Mouse (Mus musculus) embryonic facial prominence, embryonic 10.5 days (tissue): ENCODE measurements around the gene Kyat3. TPM values are rescaled to one million over a fixed set of nuclear protein-coding genes. Genes with fewer than 3 reads are reported as not detected.
"Not testable (repeated sequence)": the region's sequence is repeated elsewhere in the genome, so short reads cannot be mapped to it uniquely, and the experiment has no call there.

Experiments used
- DNase-seq: peaks from one replicate; pipeline ENCODE4 v3.0.0-alpha.2; 2017; ENCODE audit warnings: low spot score
- H3K27ac ChIP-seq: fragments of 300-500 bp; sonication (generic); replicated peaks from 2 replicates; pipeline ENCODE4 v1.5.1; 2016; ENCODE audit warnings: mild to moderate bottlenecking
- H3K27me3 ChIP-seq: fragments of 300-500 bp; sonication (generic); replicated peaks from 2 replicates; pipeline ENCODE4 v1.6.1; 2016; ENCODE audit warnings: low read depth, mild to moderate bottlenecking; ENCODE audit not compliant: poor library complexity, severe bottlenecking
- H3K36me3 ChIP-seq: fragments of 300-500 bp; sonication (generic); replicated peaks from 2 replicates; pipeline ENCODE4 v1.6.1; 2016; ENCODE audit warnings: mild to moderate bottlenecking, moderate library complexity
- H3K4me1 ChIP-seq: fragments of 300-500 bp; sonication (generic); 2 replicates; pipeline ENCODE4 v1.6.1; 2016
- H3K4me3 ChIP-seq: fragments of 300-500 bp; sonication (generic); 2 replicates; pipeline ENCODE4 v1.5.1; 2016; ENCODE audit warnings: mild to moderate bottlenecking, moderate library complexity
- H3K9me3 ChIP-seq: fragments of 300-500 bp; sonication (generic); 2 replicates; pipeline ENCODE4 v1.6.1; 2016; ENCODE audit warnings: mild to moderate bottlenecking
- WGBS: fragments of 180-500 bp; shearing (Covaris S2); methylation state at CpG from one replicate; pipeline ENCODE4 v1.1.7; 2016; 5-methylcytosine and 5-hydroxymethylcytosine counted together
- polyA plus RNA-seq: library from polyadenylated mRNA; unstranded; fragments of >200 nt; fragmentation: Nextera tagmentation; extraction: Ambion mirVana; gene quantifications from 2 replicates; pipeline ENCODE4 v1.2.1, GENCODE M21; 2016

The Kyat3 gene
- polyA plus RNA-seq, 1 experiment from 2014 or later = 14.1 TPM

DNA sequence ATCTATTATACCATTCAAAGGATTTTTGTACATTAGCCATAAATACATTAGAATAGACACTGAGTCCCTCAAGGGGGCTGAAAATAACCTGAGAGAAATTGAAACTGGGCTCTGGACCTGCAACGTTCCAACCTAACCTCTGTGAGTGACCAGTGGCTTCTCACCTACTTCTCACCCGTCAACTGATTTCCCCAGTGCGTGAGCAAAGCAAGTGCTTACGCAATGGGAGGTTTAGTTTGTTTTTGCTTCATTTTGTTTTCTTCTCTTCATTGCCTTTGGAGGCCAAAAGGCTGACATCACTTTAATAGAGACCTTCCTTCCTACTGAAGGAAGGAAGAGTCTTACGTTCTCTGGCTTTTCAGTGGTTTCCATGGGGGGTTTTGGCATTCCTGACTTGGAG lies 10.5 kb downstream of the Kyat3 start:
- peaks cover 15% of the 10 kb centered on the region for H3K36me3 ChIP-seq
- no peak for DNase-seq
- 93% methylated on average over 5 of the region's 5 CpGs for WGBS
- H3K27ac ChIP-seq = no peak overlapping the region
- H3K9me3 ChIP-seq = peaks cover 8% of the 10 kb centered on the region; the same call in 1 of the 2 replicates
- no peak overlapping the region for H3K4me3 ChIP-seq
- no peaks in the 10 kb centered on the region for H3K4me1 ChIP-seq
- no peaks in the 10 kb centered on the region for H3K27me3 ChIP-seq

GRCm38 (mm10) chr3:142712401-142713040 lies 11.7 kb downstream of the Kyat3 start:
- DNase-seq, H3K9me3 ChIP-seq, H3K4me3 ChIP-seq, H3K27me3 ChIP-seq, H3K27ac ChIP-seq, H3K4me1 ChIP-seq: not testable (repeated sequence)
- peaks cover 15% of the 10 kb centered on the region for H3K36me3 ChIP-seq
- WGBS = 95% methylated on average over 18 of the region's 18 CpGs

DNA sequence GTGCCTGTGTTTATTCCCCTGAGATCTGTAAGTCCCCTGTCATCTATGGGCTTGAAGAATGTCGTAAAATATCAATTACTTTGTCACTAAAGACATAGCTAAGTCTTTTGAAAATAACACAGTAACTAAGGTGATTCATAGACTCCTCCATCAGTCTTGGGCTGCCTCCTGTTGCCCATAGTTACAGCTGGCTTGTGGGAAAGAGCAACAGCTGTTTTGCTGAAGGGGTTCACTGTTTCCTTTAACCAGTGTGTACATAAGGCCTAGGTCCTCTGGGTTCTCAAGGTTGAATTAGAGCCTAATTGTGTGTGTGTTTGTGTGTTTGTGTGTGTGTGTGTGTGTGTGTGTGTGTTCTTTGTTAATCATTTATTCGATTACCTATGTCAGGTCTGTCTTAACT lies 24.6 kb downstream of the Kyat3 start:
- WGBS = 85% methylated on average over 2 of the region's 2 CpGs
- H3K4me1 ChIP-seq = no peaks in the 10 kb centered on the region
- no peaks in the 10 kb centered on the region for H3K9me3 ChIP-seq
- no peak overlapping the region for H3K27ac ChIP-seq
- no peaks in the 10 kb centered on the region for H3K27me3 ChIP-seq
- no peak overlapping the region for H3K4me3 ChIP-seq
- no peak for DNase-seq
- peaks cover 11% of the 10 kb centered on the region for H3K36me3 ChIP-seq

DNA sequence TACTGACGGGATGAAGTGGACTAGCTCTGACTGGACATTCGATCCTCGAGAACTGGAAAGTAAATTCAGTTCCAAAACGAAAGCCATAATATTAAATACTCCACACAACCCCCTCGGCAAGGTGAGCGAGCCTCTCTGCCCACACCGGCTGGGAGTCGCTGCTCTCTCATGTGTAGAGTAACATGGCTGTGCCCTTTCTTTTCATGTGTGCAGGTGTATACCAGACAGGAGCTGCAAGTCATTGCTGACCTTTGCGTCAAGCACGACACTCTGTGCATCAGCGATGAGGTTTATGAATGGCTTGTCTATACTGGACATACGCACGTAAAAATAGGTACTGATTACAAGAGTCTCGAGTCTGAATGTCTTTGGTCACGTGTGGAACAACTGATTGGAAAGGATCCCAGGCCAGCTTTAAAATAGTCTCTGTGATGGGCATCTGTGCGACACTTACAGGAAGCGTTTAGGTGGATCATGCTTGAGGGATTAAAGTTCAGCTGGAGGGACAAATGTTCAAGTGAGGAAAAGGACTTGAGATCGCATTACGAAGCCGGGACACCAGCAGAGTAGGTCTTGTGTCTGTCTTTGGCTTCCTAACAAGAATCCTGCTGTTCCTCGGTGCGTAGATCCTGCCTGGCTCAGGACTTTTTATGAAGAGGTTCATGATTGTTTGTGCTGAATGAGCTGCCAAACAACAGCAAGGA lies 25.3 kb downstream of the Kyat3 start:
- DNase-seq = no peak
- no peaks in the 10 kb centered on the region for H3K27me3 ChIP-seq
- WGBS = 87% methylated on average over 22 of the region's 22 CpGs
- no peaks in the 10 kb centered on the region for H3K4me1 ChIP-seq
- peaks cover 11% of the 10 kb centered on the region for H3K36me3 ChIP-seq
- H3K9me3 ChIP-seq = no peaks in the 10 kb centered on the region
- H3K4me3 ChIP-seq = no peak overlapping the region
- no peak overlapping the region for H3K27ac ChIP-seq

- no peaks in the 10 kb centered on the region for H3K27me3 ChIP-seq
- no peak overlapping the region for H3K27ac ChIP-seq
- no peak overlapping the region for H3K4me3 ChIP-seq
- 0 out of 2 replicates have a peak, but pooled peaks cover 3% of the 10 kb centered on the region for H3K36me3 ChIP-seq
- 87% methylated on average over 12 of the region's 12 CpGs for WGBS
- H3K9me3 ChIP-seq = no peaks in the 10 kb centered on the region
- no peaks in the 10 kb centered on the region for H3K4me1 ChIP-seq
- DNase-seq = no peak
These were observed 33.4 kb downstream of the Kyat3 start for GRCm38 (mm10) chr3:142734291-142734690.

- H3K4me3 ChIP-seq = no peak overlapping the region
- no peak overlapping the region for H3K27ac ChIP-seq
- H3K27me3 ChIP-seq = no peaks in the 10 kb centered on the region
- H3K9me3 ChIP-seq = no peaks in the 10 kb centered on the region
- 0 out of 2 replicates have a peak, but pooled peaks cover 3% of the 10 kb centered on the region for H3K36me3 ChIP-seq
- WGBS = 80% methylated on average over 7 of the region's 7 CpGs
- no peaks in the 10 kb centered on the region for H3K4me1 ChIP-seq
- DNase-seq = no peak
These were observed 40.0 kb downstream of the Kyat3 start for GRCm38 (mm10) chr3:142740896-142741295.

- Histone ChIP-seq H3K27me3 (no peaks in the 10 kb centered on the region), H3K4me3 (no peak overlapping the region), H3K4me1 (no peaks in the 10 kb centered on the region), H3K36me3 (no peaks in the 10 kb centered on the region), H3K27ac (no peak overlapping the region), H3K9me3 (no peaks in the 10 kb centered on the region)
- peak; percentile 62 for DNase-seq
- WGBS = 60% methylated on average over 21 of the region's 21 CpGs
These were observed 43.4 kb downstream of the Kyat3 start for GRCm38 (mm10) chr3:142743973-142744898.

DNA sequence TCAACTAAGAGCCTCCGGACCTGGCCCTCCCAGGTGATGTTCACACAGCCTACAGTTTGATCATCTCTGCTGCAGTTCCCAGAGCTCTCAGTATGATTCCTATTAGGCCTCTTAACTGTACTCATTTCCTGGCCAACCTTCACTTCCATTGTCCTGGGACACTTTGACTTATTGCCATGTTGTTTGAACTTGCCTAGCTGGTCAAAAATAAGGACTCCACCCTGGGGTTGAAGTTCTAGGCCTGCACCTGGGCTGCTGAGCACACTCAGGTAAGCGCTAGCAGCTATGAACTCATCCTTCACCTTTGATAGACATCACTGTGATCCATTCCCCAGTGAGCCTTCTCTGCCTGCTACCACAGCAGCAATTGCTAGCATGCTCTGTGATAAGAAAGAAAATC lies 44.2 kb downstream of the Kyat3 start:
- no peak overlapping the region for H3K27ac ChIP-seq
- H3K27me3 ChIP-seq = no peaks in the 10 kb centered on the region
- no peak for DNase-seq
- no peak overlapping the region for H3K4me3 ChIP-seq
- no peaks in the 10 kb centered on the region for H3K9me3 ChIP-seq
- WGBS = 94% methylated on average over 2 of the region's 2 CpGs
- H3K36me3 ChIP-seq = no peaks in the 10 kb centered on the region
- no peaks in the 10 kb centered on the region for H3K4me1 ChIP-seq

GRCm38 (mm10) chr3:142747673-142748072 lies 46.8 kb downstream of the Kyat3 start:
- no peak overlapping the region for H3K27ac ChIP-seq
- DNase-seq = no peak
- 94% methylated on average over 7 of the region's 7 CpGs for WGBS

DNA sequence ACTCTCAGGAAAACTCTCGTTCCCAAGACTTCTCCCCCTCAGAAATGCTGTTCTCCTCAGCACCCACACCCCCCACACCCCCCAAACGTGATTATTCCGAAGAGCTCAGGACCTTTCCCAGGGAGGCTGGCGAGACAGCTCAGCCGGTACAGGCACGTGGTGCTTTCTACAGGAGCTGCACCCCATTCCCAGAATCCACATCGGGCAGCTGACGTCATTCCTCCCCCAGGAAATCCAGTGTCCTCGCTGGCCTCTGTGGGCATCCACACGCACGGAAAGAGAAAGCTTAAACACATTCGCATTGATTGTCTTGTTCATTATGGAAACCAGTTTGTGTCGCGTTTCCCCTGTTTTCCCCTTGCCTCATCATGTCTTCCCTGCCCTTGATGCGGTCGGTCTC lies 48.3 kb downstream of the Kyat3 start:
- Histone ChIP-seq H3K4me1 (no peaks in the 10 kb centered on the region), H3K36me3 (no peaks in the 10 kb centered on the region), H3K4me3 (no peak overlapping the region), H3K9me3 (no peaks in the 10 kb centered on the region), H3K27ac (no peak overlapping the region), H3K27me3 (no peaks in the 10 kb centered on the region)
- no peak for DNase-seq
- whole genome bisulfite sequencing = 85% methylated on average over 16 of the region's 16 CpGs

More at GRCm38 (mm10) chr3:142747673-142748072, 46.8 kb downstream of the Kyat3 start:
- H3K4me1 ChIP-seq = no peaks in the 10 kb centered on the region
- H3K4me3 ChIP-seq = no peak overlapping the region
- no peaks in the 10 kb centered on the region for H3K27me3 ChIP-seq
- no peaks in the 10 kb centered on the region for H3K9me3 ChIP-seq
- no peaks in the 10 kb centered on the region for H3K36me3 ChIP-seq

DNA sequence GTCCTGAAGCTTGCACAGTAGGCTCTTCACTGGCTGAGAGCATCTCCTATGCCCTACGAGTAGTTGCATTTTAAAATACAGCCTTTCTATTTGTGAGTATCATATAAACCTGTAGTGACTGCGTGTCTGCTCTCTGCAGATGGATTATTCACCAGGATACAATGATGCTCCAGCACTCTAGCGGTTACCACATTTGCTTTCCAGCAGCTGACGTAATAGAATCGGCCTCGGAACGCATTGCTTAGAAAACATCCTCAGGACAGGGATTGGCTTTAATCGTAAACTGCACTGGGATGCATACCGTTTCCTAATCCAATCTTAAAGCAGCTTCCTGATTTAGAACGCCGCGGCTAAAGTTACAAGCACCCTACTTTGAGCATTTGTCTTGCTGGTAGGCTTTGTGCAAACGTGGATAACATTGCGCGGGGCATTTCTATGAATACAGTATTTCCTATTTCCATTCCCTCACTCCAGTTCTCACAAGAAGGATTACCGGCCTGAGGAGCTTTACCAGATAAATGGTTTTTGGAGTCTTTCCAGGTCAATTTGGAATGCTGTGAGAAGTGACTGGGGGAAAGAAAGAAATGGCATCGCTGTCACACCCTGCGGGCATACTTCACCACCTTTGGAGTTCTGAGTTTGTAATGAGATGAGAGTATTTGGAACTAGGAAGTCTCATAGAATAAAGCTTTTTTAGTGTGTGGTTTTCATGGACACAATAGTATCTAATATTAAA lies 54.4 kb downstream of the Kyat3 start:
- no peak for DNase-seq

GRCm38 (mm10) chr3:142757841-142758240 lies 57.0 kb downstream of the Kyat3 start:
- no peaks in the 10 kb centered on the region for H3K36me3 ChIP-seq
- no peaks in the 10 kb centered on the region for H3K9me3 ChIP-seq
- H3K27ac ChIP-seq = no peak overlapping the region
- no peaks in the 10 kb centered on the region for H3K27me3 ChIP-seq
- H3K4me1 ChIP-seq = no peaks in the 10 kb centered on the region; the same call in 1 of the 2 replicates
- WGBS = 61% methylated on average over 12 of the region's 12 CpGs
- H3K4me3 ChIP-seq = no peak overlapping the region
- DNase-seq = no peak

More for the DNA sequence above, 54.4 kb downstream of the Kyat3 start:
- H3K27me3 ChIP-seq = no peaks in the 10 kb centered on the region
- H3K36me3 ChIP-seq = no peaks in the 10 kb centered on the region
- no peak overlapping the region for H3K4me3 ChIP-seq
- no peaks in the 10 kb centered on the region for H3K9me3 ChIP-seq
- 90% methylated on average over 18 of the region's 18 CpGs for WGBS
- no peaks in the 10 kb centered on the region; the same call in 1 of the 2 replicates for H3K4me1 ChIP-seq
- H3K27ac ChIP-seq = no peak overlapping the region
